9 mouse cellular contexts compared by ENCODE assay signal in the genomic region with DNA sequence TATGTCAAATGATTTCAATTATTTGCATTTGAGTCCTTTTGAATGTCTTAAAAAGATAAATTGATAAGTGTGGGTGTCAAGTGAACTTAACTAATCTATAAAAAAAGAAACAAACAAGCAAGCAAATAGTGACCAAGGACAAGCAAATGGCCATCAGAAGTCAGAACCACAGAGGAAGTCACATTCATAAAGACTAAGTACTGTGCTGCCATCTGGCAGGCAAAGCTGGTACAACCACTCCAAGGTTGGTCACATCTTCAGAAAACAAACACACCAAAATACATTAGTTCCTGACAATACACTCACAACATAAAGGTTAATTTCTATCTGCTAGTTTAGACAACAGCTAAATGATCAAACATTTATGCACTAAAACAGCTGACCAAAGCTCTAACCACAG. TPM values are rescaled to one million over a fixed set of nuclear protein-coding genes. Genes with fewer than 3 reads are reported as not detected.
DNase-seq lines count a peak whose midpoint lies in the region; ATAC-seq lines count a peak whose summit lies in the region.
"Had no signal": no experiment of that assay in that cellular context is flagged by ENCODE, and none has a peak within 500 bp of the region (broad histone marks: within the 10 kb centered on the region; RNA-seq: fewer than 3 reads in every experiment).

No protein-coding gene starts in this region.

- H3K9me3 ChIP-seq in midbrain, embryonic 14.5 days (ENCODE audit: control insufficient read depth, low read length), result no peaks in the 10 kb centered on the region
- H3K9me3 ChIP-seq in midbrain, embryonic 11.5 days (ENCODE audit: control insufficient read depth, low read length), result no peaks in the 10 kb centered on the region
- H3K9me3 ChIP-seq: embryonic facial prominence, embryonic 13.5 days; limb, embryonic 13.5 days had no signal

- no peak for ATAC-seq in midbrain, embryonic 14.5 days (ENCODE audit: low FRiP score, low TSS enrichment)
- no peak for ATAC-seq in midbrain, embryonic 11.5 days (ENCODE audit: low FRiP score)

- no peak overlapping the region for H3K4me2 ChIP-seq in midbrain, embryonic 14.5 days (ENCODE audit: low read length)
- no peak overlapping the region for H3K4me2 ChIP-seq in midbrain, embryonic 11.5 days
- H3K4me2 ChIP-seq: embryonic facial prominence, embryonic 13.5 days; limb, embryonic 13.5 days had no signal

- H3K36me3 ChIP-seq in midbrain, embryonic 14.5 days (ENCODE audit: control insufficient read depth, insufficient read depth, low read length), result peaks cover 3% of the 10 kb centered on the region; the same call in 1 of the 2 replicates
- H3K36me3 ChIP-seq in midbrain, embryonic 11.5 days (ENCODE audit: control insufficient read depth, insufficient read depth, low read length), result no peaks in the 10 kb centered on the region

- no peaks in the 10 kb centered on the region for H3K27me3 ChIP-seq in midbrain, embryonic 14.5 days (ENCODE audit: control insufficient read depth, insufficient read depth, low read length)
- no peaks in the 10 kb centered on the region for H3K27me3 ChIP-seq in midbrain, embryonic 11.5 days (ENCODE audit: control insufficient read depth, insufficient read depth, low read length)
- H3K27me3 ChIP-seq: embryonic facial prominence, embryonic 13.5 days; limb, embryonic 13.5 days had no signal

- no peak overlapping the region for H3K9ac ChIP-seq in midbrain, embryonic 14.5 days (replicated peaks; ENCODE audit: low read length)
- no peak overlapping the region for H3K9ac ChIP-seq in midbrain, embryonic 11.5 days (ENCODE audit: low read length)
- H3K9ac ChIP-seq: embryonic facial prominence, embryonic 13.5 days; limb, embryonic 13.5 days had no signal

- peak; percentile 73 for DNase-seq in midbrain, embryonic 14.5 days
- DNase-seq in midbrain, embryonic 11.5 days (ENCODE audit: low spot score, missing footprints), result no peak
- DNase-seq in adrenal gland, adult 2 months, result peak; percentile 15
- peak; percentile 67 to 74 for DNase-seq in cerebellum, postnatal 36 days
- DNase-seq in kidney, postnatal 36 days, result peak; percentile 14 to 68
- peak; percentile 10 for DNase-seq in mesoderm, embryonic 11.5 days (ENCODE audit: low read depth, low spot score)
- DNase-seq in Muller cell, postnatal 12 days (ENCODE audit: inconsistent ontology term), result no peak

- H3K4me1 ChIP-seq in midbrain, embryonic 14.5 days (ENCODE audit: control insufficient read depth, insufficient read depth, low read length), result no peaks in the 10 kb centered on the region
- H3K4me1 ChIP-seq in midbrain, embryonic 11.5 days (ENCODE audit: control insufficient read depth, insufficient read depth, low read length), result no peaks in the 10 kb centered on the region
- H3K4me1 ChIP-seq: embryonic facial prominence, embryonic 13.5 days; limb, embryonic 13.5 days had no signal

- no peak overlapping the region for H3K27ac ChIP-seq in midbrain, embryonic 14.5 days (replicated peaks; ENCODE audit: low read depth, low read length)
- H3K27ac ChIP-seq in midbrain, embryonic 11.5 days (ENCODE audit: low read depth, low read length), result no peak overlapping the region
- H3K27ac ChIP-seq: embryonic facial prominence, embryonic 13.5 days; limb, embryonic 13.5 days had no signal

- no peak overlapping the region for H3K4me3 ChIP-seq in midbrain, embryonic 14.5 days (replicated peaks; ENCODE audit: low read depth, low read length)
- no peak overlapping the region for H3K4me3 ChIP-seq in midbrain, embryonic 11.5 days (ENCODE audit: low read depth, low read length)
- H3K4me3 ChIP-seq: embryonic facial prominence, embryonic 13.5 days; limb, embryonic 13.5 days had no signal

RNA-seq across cellular contexts. Expression of a gene that starts 24.2 kb away (rescaled TPM):
- polyA plus RNA-seq in midbrain, embryonic 14.5 days (2014; fragmentation: Nextera tagmentation; extraction: Ambion mirVana), result 5.9 and 10.8 TPM in 2 replicates
- polyA plus RNA-seq in midbrain, embryonic 11.5 days (2014; fragmentation: Nextera tagmentation; extraction: Ambion mirVana), result 22.5 and 25.6 TPM in 2 replicates
- 1 to 10 TPM; 4.5 to 5.4 TPM for total RNA-seq in adrenal gland, adult 2 months (2021)
- polyA plus RNA-seq in adrenal gland, adult 2 months (2012; rRNA removed), result 0.56 and 0.75 TPM in 2 replicates

RNA-seq across cellular contexts. Expression of a gene that starts 24.2 kb away (rescaled TPM):
- 66.1 and 74.8 TPM in 2 replicates for polyA plus RNA-seq in midbrain, embryonic 14.5 days (2014; fragmentation: Nextera tagmentation; extraction: Ambion mirVana)
- polyA plus RNA-seq in midbrain, embryonic 11.5 days (2014; fragmentation: Nextera tagmentation; extraction: Ambion mirVana), result 104 and 111 TPM in 2 replicates
- 10 to 100 TPM; 15.5 to 21.4 TPM for total RNA-seq in adrenal gland, adult 2 months (2021)
- 2.1 and 2.6 TPM in 2 replicates for polyA plus RNA-seq in adrenal gland, adult 2 months (2012; rRNA removed)

RNA-seq across cellular contexts. Expression of a gene that starts 24.3 kb away (rescaled TPM):
- not detected in 2 replicates for polyA plus RNA-seq in midbrain, embryonic 14.5 days (2014; fragmentation: Nextera tagmentation; extraction: Ambion mirVana)
- polyA plus RNA-seq in midbrain, embryonic 11.5 days (2014; fragmentation: Nextera tagmentation; extraction: Ambion mirVana), result not detected in 2 replicates
- not detected for total RNA-seq in adrenal gland, adult 2 months (2021)
- 5.7 and 7.1 TPM in 2 replicates for polyA plus RNA-seq in adrenal gland, adult 2 months (2012; rRNA removed)
- polyA plus RNA-seq: embryonic facial prominence, embryonic 13.5 days; limb, embryonic 13.5 days had no signal

RNA-seq across cellular contexts. Expression of a gene that starts 40.8 kb away (rescaled TPM):
- polyA plus RNA-seq in midbrain, embryonic 14.5 days (2014; fragmentation: Nextera tagmentation; extraction: Ambion mirVana), result 21.8 and 24.2 TPM in 2 replicates
- polyA plus RNA-seq in midbrain, embryonic 11.5 days (2014; fragmentation: Nextera tagmentation; extraction: Ambion mirVana), result 33.6 and 35.7 TPM in 2 replicates
- total RNA-seq in adrenal gland, adult 2 months (2021), result 10 to 100 TPM; 18.7 to 22.7 TPM
- polyA plus RNA-seq in adrenal gland, adult 2 months (2012; rRNA removed), result 3.8 and 3.9 TPM in 2 replicates

Comparison
In these comparisons a context has a peak if more than half of its experiments do, and no peak if none do; other contexts are left out.
1. DNase-seq: peak in midbrain, embryonic 14.5 days (single experiment), adrenal gland, adult 2 months (single experiment), cerebellum, postnatal 36 days (2 of 2), kidney, postnatal 36 days (2 of 2) and mesoderm, embryonic 11.5 days (single experiment); none in midbrain, embryonic 11.5 days (single experiment) and Muller cell, postnatal 12 days (single experiment).
2. RNA of a gene that starts 24.2 kb away (polyA plus RNA-seq): 104 to 111 TPM in midbrain, embryonic 11.5 days and 66.1 to 74.8 TPM in midbrain, embryonic 14.5 days; 2.1 to 2.6 TPM in adrenal gland, adult 2 months; every median in the first group is over 10 times any median in the second.